Mouse (Mus musculus) erythroblast, embryonic 14.5 days (primary cell): ENCODE results near the gene Tlx2.

Experiments
- GATA1 ChIP-seq: IDR thresholded peaks from 2 replicates; pipeline ENCODE4 v1.6.1; 2012; ENCODE audit warnings: low read length, inconsistent platforms, mixed read lengths
- TAL1 ChIP-seq: IDR thresholded peaks from 3 replicates; pipeline ENCODE4 v1.6.1; 2012; ENCODE audit warnings: low read length, inconsistent platforms, mixed read lengths

DNA sequence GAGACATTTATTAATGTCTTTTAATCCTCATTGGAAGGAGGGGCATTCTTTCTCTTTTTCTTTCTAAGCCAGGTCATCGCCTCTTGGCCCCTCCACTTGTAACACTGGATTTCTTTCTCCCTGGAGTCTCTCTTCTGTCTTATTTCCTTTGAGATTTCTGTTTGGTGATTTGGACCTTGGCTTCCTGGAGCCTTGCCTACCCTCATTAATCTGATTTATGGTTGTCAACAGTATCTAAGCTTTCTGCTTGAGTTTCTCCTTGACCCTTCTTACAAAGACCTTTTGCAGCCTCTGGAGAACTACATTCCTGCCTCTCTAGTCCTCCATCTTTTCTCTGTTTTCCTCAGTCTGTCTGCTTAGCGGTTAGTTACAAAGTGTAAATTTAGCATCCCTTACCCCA, 28.3 kb upstream of the Tlx2 start:
- no peak for TF ChIP-seq TAL1
- TF ChIP-seq GATA1: no peak
